Mouse (Mus musculus) forebrain, postnatal 0 days (tissue): ENCODE results near the gene Tfcp2. TPM values are rescaled to one million over a fixed set of nuclear protein-coding genes. Genes with fewer than 3 reads are reported as not detected.
"Not testable (repeated sequence)": the region's sequence is repeated elsewhere in the genome, so short reads cannot be mapped to it uniquely, and the experiment has no call there.

Experiments used
- ATAC-seq: fragments of 200-750 bp; cut with Nextera tagmentation; 2 replicates; pipeline ENCODE4 v1.8.0; 2017; ENCODE audit warnings: mild to moderate bottlenecking, moderate library complexity
- DNase-seq: peaks from one replicate; pipeline ENCODE4 v3.0.0-alpha.2; 2015
- H3K27ac ChIP-seq: fragments of 300-500 bp; sonication (generic); 2 replicates; pipeline ENCODE4 v1.5.1; 2014; ENCODE audit warnings: low read depth, mild to moderate bottlenecking, antibody characterized with exemption, low read length, moderate library complexity, mixed read lengths
- H3K27me3 ChIP-seq: fragments of 300-500 bp; sonication (generic); 2 replicates; pipeline ENCODE4 v1.6.1; 2014; ENCODE audit warnings: mild to moderate bottlenecking, low read length, mixed read lengths; ENCODE audit not compliant: insufficient read depth
- H3K36me3 ChIP-seq: fragments of 300-500 bp; sonication (generic); 2 replicates; pipeline ENCODE4 v1.6.1; 2014; ENCODE audit warnings: mild to moderate bottlenecking, moderate library complexity; ENCODE audit not compliant: insufficient read depth
- H3K4me1 ChIP-seq: fragments of 300-500 bp; sonication (generic); 2 replicates; pipeline ENCODE4 v1.6.1; 2014; ENCODE audit warnings: antibody characterized with exemption; ENCODE audit not compliant: insufficient read depth
- H3K4me2 ChIP-seq: fragments of 300-500 bp; sonication (generic); 2 replicates; pipeline ENCODE4 v1.6.1; 2014; ENCODE audit warnings: low read depth, mild to moderate bottlenecking, moderate library complexity
- H3K4me3 ChIP-seq: fragments of 300-500 bp; sonication (generic); 2 replicates; pipeline ENCODE4 v1.5.1; 2014; ENCODE audit warnings: low read depth, low read length, mixed read lengths
- H3K9ac ChIP-seq: fragments of 300-500 bp; sonication (generic); 2 replicates; pipeline ENCODE4 v1.6.1; 2014; ENCODE audit warnings: mild to moderate bottlenecking
- H3K9me3 ChIP-seq: fragments of 300-500 bp; sonication (generic); 2 replicates; pipeline ENCODE4 v1.6.1; 2016; ENCODE audit warnings: low read length
- CTCF ChIP-seq: sonication (generic); IDR thresholded peaks from 2 replicates; pipeline ENCODE4 v1.5.1; 2016; ENCODE audit warnings: antibody characterized with exemption, control low read depth, low read depth
- WGBS: fragments of 180-500 bp; shearing (Covaris S2); extraction: QIAGEN DNeasy Blood & Tissue Kit; methylation state at CpG from one replicate; pipeline ENCODE4 v1.1.7; 2014; 5-methylcytosine and 5-hydroxymethylcytosine counted together
- polyA plus RNA-seq: library from polyadenylated mRNA; unstranded; fragments of >200 nt; fragmentation: Nextera tagmentation; extraction: Ambion mirVana; gene quantifications from 2 replicates; pipeline ENCODE4 v1.2.1, GENCODE M21; 2015
- total RNA-seq: library from RNA; depleted of rRNA; stranded (reverse); fragments of >200 nt; gene quantifications from 2 replicates; pipeline ENCODE4 v1.2.3, GENCODE M21; 2014

Gene Tfcp2
- total and polyA plus RNA-seq, 2 experiments from 2014 or later = 29.0 to 34.5 TPM

GRCm38 (mm10) chr15:100508454-100509167, 43.2 kb downstream of the Tfcp2 start:
- Histone ChIP-seq H3K36me3 (peaks cover 71% of the 10 kb centered on the region), H3K9ac (no peak overlapping the region), H3K4me2 (no peak overlapping the region), H3K27ac (no peak overlapping the region), H3K9me3 (no peaks in the 10 kb centered on the region), H3K27me3 (no peaks in the 10 kb centered on the region), H3K4me1 (no peaks in the 10 kb centered on the region), H3K4me3 (no peak overlapping the region)
- TF ChIP-seq CTCF = no peak
- ATAC-seq (no peak), DNase-seq (no peak)
- WGBS = 76% methylated on average over 13 of the region's 13 CpGs

GRCm38 (mm10) chr15:100499506-100499905, 52.3 kb downstream of the Tfcp2 start:
- not testable (repeated sequence) for H3K9ac ChIP-seq, H3K27me3 ChIP-seq, DNase-seq, ATAC-seq, H3K27ac ChIP-seq, H3K4me1 ChIP-seq, H3K9me3 ChIP-seq, H3K4me2 ChIP-seq, H3K4me3 ChIP-seq, H3K36me3 ChIP-seq
- WGBS = 91% methylated on average over 8 of the region's 8 CpGs

GRCm38 (mm10) chr15:100495102-100495501, 56.7 kb downstream of the Tfcp2 start, which contains the start of gene Csrnp2:
Gene Csrnp2, minus strand, starts transcription at chr15:100495488.
- TF ChIP-seq CTCF = peak; percentile 66
- Histone ChIP-seq H3K36me3 (no peaks in the 10 kb centered on the region), H3K4me3 (peak within 1 kb of the TSS; percentile 95), H3K9me3 (no peaks in the 10 kb centered on the region), H3K9ac (peak within 1 kb of the TSS; percentile 97), H3K4me1 (peaks cover 27% of the 10 kb centered on the region), H3K4me2 (peak within 1 kb of the TSS; percentile 55), H3K27ac (peak within 1 kb of the TSS; percentile 98), H3K27me3 (no peaks in the 10 kb centered on the region)
- ATAC-seq (peak; percentile 97), DNase-seq (peak; percentile 97)
- under 1% methylated on average over 39 of the region's 40 CpGs for WGBS

GRCm38 (mm10) chr15:100494647-100495046, 57.2 kb downstream of the Tfcp2 start:
- WGBS = under 1% methylated on average over 26 of the region's 29 CpGs
- ATAC-seq = peak; percentile 83

GRCm38 (mm10) chr15:100491966-100492365, 59.8 kb downstream of the Tfcp2 start:
- Histone ChIP-seq H3K4me1 (peaks cover 27% of the 10 kb centered on the region), H3K27me3 (no peaks in the 10 kb centered on the region), H3K4me3 (no peak overlapping the region), H3K27ac (no peak overlapping the region), H3K9me3 (no peaks in the 10 kb centered on the region), H3K4me2 (peak overlapping the region; percentile 55), H3K9ac (no peak overlapping the region; the same call in 1 of the 2 replicates), H3K36me3 (peaks cover 24% of the 10 kb centered on the region)
- ATAC-seq (no peak), DNase-seq (no peak)
- TF ChIP-seq CTCF = no peak
- WGBS = 64% methylated on average over 9 of the region's 9 CpGs

More at GRCm38 (mm10) chr15:100494647-100495046, 57.2 kb downstream of the Tfcp2 start:
- H3K4me3 ChIP-seq = peak overlapping the region; percentile 95
- no peaks in the 10 kb centered on the region for H3K27me3 ChIP-seq
- peak overlapping the region; percentile 98 for H3K27ac ChIP-seq
- TF ChIP-seq CTCF = no peak
- no peak for DNase-seq
- H3K4me1 ChIP-seq = peaks cover 27% of the 10 kb centered on the region
- no peaks in the 10 kb centered on the region for H3K36me3 ChIP-seq
- no peaks in the 10 kb centered on the region for H3K9me3 ChIP-seq
- peak overlapping the region; percentile 55 for H3K4me2 ChIP-seq
- H3K9ac ChIP-seq = peak overlapping the region; percentile 97

- ATAC-seq = no peak
- 91% methylated on average over 15 of the region's 15 CpGs for WGBS
- no peak for TF ChIP-seq CTCF
Observed at GRCm38 (mm10) chr15:100489263-100489662, 62.5 kb downstream of the Tfcp2 start.

GRCm38 (mm10) chr15:100488297-100488696, 63.5 kb downstream of the Tfcp2 start:
- ATAC-seq, DNase-seq, H3K4me2 ChIP-seq, H3K4me3 ChIP-seq, H3K9ac ChIP-seq, H3K27me3 ChIP-seq, H3K27ac ChIP-seq, H3K9me3 ChIP-seq: not testable (repeated sequence)
- H3K4me1 ChIP-seq = peaks cover 22% of the 10 kb centered on the region
- H3K36me3 ChIP-seq = peaks cover 58% of the 10 kb centered on the region
- 90% methylated on average over 1 of the region's 1 CpGs for WGBS

More at GRCm38 (mm10) chr15:100489263-100489662, 62.5 kb downstream of the Tfcp2 start:
- no peak overlapping the region for H3K9ac ChIP-seq
- H3K4me3 ChIP-seq = no peak overlapping the region
- peaks cover 27% of the 10 kb centered on the region for H3K4me1 ChIP-seq
- peaks cover 50% of the 10 kb centered on the region for H3K36me3 ChIP-seq
- no peak overlapping the region for H3K27ac ChIP-seq
- H3K9me3 ChIP-seq = no peaks in the 10 kb centered on the region
- no peak overlapping the region for H3K4me2 ChIP-seq
- DNase-seq = no peak
- H3K27me3 ChIP-seq = no peaks in the 10 kb centered on the region
